Mouse (Mus musculus) heart, postnatal 0 days (tissue): Measurements from ENCODE around the gene Tmem135.

ENCODE experiments used
- CTCF ChIP-seq: IDR thresholded peaks from 2 replicates; pipeline ENCODE4 v1.5.1; 2016; ENCODE audit warnings: antibody characterized with exemption, control low read depth, low read depth
- EP300 ChIP-seq: IDR thresholded peaks from 2 replicates; pipeline ENCODE4 v1.6.1; 2016; ENCODE audit warnings: antibody characterized with exemption, low read depth

DNA sequence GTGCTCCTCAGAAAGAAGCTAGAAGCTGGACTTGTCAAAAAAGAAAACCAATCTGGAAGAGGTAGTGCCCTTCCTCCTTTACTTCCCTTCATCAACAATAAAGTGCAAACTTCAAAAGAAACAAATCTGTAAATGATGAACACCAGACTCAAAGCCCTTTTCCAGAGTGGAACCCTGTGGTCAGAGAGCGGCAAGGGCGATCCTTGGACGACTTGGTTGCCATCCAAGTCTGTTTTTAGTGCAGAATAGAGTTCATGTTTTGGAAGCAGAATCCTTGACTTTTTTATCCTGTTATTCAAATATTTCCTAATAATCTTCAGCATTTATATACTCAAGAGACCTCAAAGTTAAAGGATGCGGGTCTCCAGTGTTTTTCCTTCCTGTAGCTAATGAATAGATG lies 11.6 kb downstream of the Tmem135 start:
- TF ChIP-seq EP300 = no peak
- no peak for TF ChIP-seq CTCF
